Mouse (Mus musculus) neural tube, embryonic 14.5 days (tissue): ENCODE data around the gene Rab4b. TPM values are rescaled to one million over a fixed set of nuclear protein-coding genes. Genes with fewer than 3 reads are reported as not detected.

Experiments used
- microRNA counts: library from miRNA; unstranded; fragments of <30 nt; microRNA quantifications from one replicate; lab custom pipeline; 2016
- microRNA-seq: library from miRNA; unstranded; fragments of <30 nt; microRNA quantifications from one replicate; pipeline ENCODE4, GENCODE M21; 2016
- polyA plus RNA-seq: library from polyadenylated mRNA; unstranded; fragments of >200 nt; fragmentation: Nextera tagmentation; extraction: Ambion mirVana; gene quantifications from 2 replicates; pipeline ENCODE4 v1.2.1, GENCODE M21; 2014

The Rab4b gene
- polyA plus RNA-seq, 1 experiment from 2014 or later: 100.0 TPM

MicroRNAs encoded within 50 kb of the gene (microRNA counts, 519-probe panel; counts per million panel counts)
- microRNA mmu-miR-1191 (lab: Ali Mortazavi, UCI): not detected

Small RNAs within 50 kb of the gene (microRNA-seq; reads per million reads assigned to microRNA genes)
- gene Mir1191 (2.6 reads per million), gene Mir3101 (not detected)

Other genes with a start within 250 kb of the Rab4b start
- not detected in 2 replicates for gene Cyp2a22, start 239.5 kb downstream of the Rab4b start, polyA plus RNA-seq
- not detected in 2 replicates for gene Cyp2a12, start 149.8 kb downstream of the Rab4b start, polyA plus RNA-seq
- gene Cyp2f2, start 59.0 kb downstream of the Rab4b start, polyA plus RNA-seq: not detected in 2 replicates
- 0.16 TPM in 1 of 2 replicates, not detected in the other for gene Cyp2t4, start 25.2 kb downstream of the Rab4b start, polyA plus RNA-seq
- gene Egln2, start 12.1 kb downstream of the Rab4b start, polyA plus RNA-seq: 46.9 and 48.3 TPM in 2 replicates
- 0.94 TPM in 1 of 2 replicates, not detected in the other for gene Gm21983, start 2.2 kb upstream of the Rab4b start, polyA plus RNA-seq
- gene Mia, start 2.3 kb upstream of the Rab4b start, polyA plus RNA-seq: 14.7 and 24.4 TPM in 2 replicates
- gene BC024978, start 16.9 kb upstream of the Rab4b start, polyA plus RNA-seq: 3.6 TPM in 2 replicates
- gene Snrpa, start 17.4 kb upstream of the Rab4b start, polyA plus RNA-seq: 197 and 207 TPM in 2 replicates
- gene Itpkc, start 49.8 kb upstream of the Rab4b start, polyA plus RNA-seq: 6.6 and 7.2 TPM in 2 replicates
- 16.7 and 20.9 TPM in 2 replicates for gene Coq8b, start 54.1 kb upstream of the Rab4b start, polyA plus RNA-seq
- 22.6 and 27.9 TPM in 2 replicates for gene Numbl, start 79.5 kb upstream of the Rab4b start, polyA plus RNA-seq
- 5.8 and 11.5 TPM in 2 replicates for gene Ltbp4, start 158.8 kb upstream of the Rab4b start, polyA plus RNA-seq
- 29.6 and 35.6 TPM in 2 replicates for gene Shkbp1, start 177.1 kb upstream of the Rab4b start, polyA plus RNA-seq
- gene Gm20479, start 178.5 kb upstream of the Rab4b start, polyA plus RNA-seq: not detected in 2 replicates